Mouse (Mus musculus) megakaryocyte progenitor cell, adult 5-6 weeks (primary cell): Measurements from ENCODE around the gene Aff3. TPM values are rescaled to one million over a fixed set of nuclear protein-coding genes. Genes with fewer than 3 reads are reported as not detected.

Experiments used
- ATAC-seq: replicated peaks from 2 replicates; pipeline ENCODE4 v1.8.0; 2016; ENCODE audit warnings: mild to moderate bottlenecking, moderate TSS enrichment, inconsistent platforms; ENCODE audit not compliant: poor library complexity
- total RNA-seq, 2 experiments: library from RNA; stranded (forward) in 1 of 2; stranded (reverse) in 1 of 2; fragments of 157-497, 149-512 nt in 1 of 2; fragments of 200-1000 nt in 1 of 2; gene quantifications; 2 replicates each; pipeline versions ENCODE4 v1.2.3 to v1.2.4; 2015 to 2017

Aff3 gene
- total RNA-seq, 2 experiments from 2014 or later: 11.8 to 26.9 TPM

DNA sequence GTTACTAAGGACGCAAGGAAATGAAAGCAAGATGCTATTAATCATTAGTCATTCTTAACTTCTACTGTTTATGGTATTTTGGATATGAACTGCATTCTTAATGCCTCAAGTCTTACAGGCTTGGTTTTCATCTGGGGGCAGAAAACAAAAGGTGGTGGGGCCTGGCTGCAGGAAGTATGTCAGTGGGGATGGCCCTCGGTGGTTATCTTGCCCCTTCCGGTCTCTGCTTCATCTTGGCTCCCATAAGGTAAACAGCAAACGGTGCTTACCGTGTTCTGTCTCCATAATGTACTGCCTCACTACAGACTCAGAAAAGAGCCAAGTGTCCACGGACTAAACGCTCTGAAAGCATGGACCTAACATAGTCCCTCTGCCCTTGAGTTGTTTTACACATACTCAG lies 60.1 kb downstream of the Aff3 start:
- no peak for ATAC-seq

DNA sequence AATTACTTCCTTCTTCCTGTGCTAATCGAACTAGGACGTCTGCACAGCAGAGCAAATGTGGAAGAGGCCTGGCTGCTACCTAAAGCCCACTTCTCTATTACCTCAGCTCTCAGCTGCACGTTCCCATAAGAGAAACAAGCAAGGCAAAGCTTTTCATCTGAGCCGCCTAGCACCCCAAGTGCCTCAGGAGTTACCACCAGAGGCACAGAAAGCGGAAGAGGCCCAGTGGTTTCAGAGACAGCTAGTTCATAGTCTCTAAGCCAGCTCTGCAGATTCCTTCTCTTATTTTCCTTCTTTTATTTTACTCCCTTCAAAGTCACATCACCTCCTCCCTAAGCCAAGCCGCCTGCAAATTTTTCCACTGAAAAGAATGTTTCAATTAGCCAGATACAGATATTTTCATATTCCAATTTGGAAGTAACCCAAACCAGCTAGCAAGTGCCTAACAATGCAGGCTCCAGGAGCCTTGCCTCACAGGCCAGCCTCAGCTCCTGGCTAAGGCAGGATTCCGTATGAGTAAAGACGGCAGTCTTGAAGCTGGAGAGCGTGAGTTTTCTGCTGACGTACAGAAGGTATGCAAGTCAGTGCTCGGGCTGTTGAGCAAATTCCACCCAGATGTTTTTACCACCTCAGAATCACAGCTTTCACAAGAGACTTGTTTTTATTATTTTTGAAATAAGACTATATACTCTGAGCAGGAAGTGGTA lies 62.8 kb downstream of the Aff3 start:
- peak; percentile 74 for ATAC-seq

DNA sequence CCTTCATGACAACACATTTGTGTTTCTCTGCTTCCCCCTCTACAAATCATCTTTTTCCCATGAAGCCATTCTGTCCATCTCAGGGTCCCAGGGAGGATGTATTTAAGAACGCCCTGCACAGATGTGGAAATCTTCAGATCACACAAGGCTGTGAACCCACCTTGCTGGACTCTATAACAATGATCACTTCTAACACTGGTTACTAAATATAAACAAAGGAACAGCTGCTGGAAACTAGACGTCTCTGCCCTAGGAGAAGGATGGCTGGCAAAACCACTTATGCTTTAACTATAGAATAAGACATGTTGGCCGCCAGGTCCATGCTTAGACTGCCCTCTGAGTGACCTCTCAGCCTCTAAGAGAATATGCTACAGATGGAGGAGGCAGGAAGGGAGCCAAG lies 69.4 kb downstream of the Aff3 start:
- ATAC-seq: no peak

DNA sequence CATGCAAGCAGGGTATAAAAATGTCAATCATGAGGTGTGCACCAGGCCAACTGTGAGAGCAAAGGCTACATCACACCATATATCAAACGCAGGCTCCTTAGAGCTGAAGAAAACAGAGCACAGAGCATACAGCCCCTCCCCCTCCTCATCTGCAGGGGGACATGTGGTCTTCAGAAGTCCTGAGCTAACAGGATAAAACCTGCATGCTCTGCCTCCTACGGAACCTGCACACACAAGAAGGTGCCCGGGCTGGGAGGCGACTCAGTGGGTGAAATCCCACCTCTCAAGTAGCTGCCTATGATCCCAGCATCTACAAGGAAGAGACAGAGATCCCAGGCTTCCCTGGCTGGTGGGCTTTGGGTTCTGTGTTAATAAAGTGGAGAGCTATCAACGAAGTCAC lies 70.0 kb downstream of the Aff3 start:
- no peak for ATAC-seq

DNA sequence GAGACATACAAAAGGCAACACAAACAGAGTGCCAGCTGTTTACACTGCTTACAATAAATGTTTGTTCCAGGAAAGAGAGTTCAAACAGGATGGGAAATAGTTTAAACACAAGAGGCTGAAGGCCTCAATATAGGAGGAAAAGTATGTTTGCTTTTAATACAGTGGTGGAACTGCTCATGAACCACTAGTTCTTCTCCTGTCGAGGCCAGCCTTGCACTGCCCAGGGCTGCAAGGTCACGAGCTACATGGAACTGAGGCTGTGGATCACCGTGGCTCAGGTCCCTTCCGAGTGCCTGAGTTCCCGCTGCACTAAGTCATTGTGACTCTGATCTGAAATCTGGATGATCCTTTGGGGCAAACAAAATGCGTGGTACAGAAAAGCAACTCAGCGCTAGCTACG lies 73.6 kb downstream of the Aff3 start:
- ATAC-seq: no peak

DNA sequence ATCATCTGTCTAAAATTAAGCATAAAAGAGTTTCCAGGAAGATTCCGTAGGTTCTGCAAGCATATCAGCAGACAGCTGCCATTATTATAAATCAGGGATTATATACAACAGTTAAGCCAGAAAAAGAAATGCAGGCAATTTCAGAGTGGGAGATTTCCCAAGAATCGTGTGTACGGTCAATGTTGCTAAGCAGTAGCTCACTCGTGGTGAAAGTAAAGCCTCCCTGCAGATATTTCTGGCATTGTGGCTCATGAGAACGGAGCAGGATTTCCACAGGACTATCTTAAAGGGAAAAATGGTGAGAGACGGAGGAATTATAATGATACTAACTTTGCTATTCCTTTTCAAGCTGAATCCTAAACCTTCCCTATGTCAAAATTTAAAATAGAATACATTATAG lies 76.0 kb downstream of the Aff3 start:
- no peak for ATAC-seq

DNA sequence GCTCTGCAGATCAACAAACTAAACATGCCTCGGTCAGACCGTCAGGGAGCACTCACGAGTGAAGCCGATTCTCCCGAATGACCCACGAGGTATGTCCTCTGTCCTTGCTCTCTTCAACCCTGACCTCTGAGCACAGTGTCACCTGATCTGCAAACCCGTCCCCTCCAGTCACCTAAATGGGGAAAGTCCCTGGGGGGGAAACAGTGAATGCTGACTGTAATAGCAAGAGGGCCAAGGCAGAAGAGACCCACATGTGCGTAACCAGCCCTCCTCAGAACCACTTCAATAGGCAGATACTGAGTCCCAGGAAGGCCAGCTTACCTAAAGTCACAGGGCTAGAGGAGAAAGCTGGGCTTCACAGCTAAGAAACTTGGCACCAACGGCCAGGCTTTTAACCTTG lies 82.4 kb downstream of the Aff3 start:
- ATAC-seq: no peak

DNA sequence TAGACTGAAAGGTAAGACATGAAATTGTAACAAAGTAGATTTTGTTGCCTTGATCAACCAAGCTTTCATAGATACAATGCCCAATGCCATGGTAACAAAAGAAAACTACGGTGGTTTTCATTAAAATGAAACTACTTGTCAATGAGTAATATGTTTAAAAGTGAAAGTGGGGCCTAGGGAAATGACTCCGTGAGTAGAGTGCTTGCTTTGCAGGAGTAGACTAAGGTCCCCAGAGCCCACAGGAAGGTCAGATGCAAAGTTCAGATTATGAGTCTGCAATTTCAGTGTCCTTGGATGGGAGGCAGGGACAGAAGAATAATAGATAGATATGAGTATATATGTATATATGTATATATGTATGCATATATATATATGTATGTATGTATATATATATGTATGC lies 84.2 kb downstream of the Aff3 start:
- peak; percentile 52 for ATAC-seq

DNA sequence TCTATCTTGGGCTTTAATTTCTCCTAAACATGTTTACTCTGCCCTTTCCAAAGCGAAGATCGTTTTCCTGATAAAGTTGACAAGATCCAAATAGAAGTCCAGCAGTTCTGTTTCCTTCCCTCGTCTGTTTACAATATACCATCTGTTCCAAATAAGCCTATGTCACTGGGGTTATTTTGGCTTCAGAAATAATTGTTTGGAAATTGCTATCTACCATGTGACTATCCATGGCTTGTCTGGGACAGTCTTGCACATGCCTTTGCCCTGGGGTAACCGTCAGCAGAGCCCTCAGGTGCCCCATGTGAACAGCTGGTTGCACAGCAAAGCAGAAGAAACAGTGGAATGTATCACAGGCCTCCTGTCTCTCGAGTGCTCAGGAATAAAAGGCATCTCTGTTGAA lies 86.4 kb downstream of the Aff3 start:
- no peak for ATAC-seq

DNA sequence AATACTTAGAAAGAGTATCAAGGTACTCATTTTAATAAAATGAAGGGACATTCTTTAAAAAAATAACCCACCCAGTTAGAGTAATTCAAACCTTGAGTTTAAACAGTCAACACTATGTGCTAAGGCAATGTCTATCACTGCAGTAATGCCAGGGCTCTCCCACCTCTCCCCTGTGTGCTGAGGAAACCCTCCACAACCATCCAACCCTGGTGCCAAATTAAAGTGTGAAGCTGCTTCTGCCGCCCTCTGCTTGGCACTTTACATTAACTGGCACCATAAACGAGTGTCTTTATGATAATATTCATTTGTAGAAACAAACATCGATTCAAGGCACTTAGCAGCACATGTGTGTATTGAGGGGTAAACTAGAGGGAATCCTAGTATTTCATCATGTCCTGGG lies 97.0 kb downstream of the Aff3 start:
- no peak for ATAC-seq

DNA sequence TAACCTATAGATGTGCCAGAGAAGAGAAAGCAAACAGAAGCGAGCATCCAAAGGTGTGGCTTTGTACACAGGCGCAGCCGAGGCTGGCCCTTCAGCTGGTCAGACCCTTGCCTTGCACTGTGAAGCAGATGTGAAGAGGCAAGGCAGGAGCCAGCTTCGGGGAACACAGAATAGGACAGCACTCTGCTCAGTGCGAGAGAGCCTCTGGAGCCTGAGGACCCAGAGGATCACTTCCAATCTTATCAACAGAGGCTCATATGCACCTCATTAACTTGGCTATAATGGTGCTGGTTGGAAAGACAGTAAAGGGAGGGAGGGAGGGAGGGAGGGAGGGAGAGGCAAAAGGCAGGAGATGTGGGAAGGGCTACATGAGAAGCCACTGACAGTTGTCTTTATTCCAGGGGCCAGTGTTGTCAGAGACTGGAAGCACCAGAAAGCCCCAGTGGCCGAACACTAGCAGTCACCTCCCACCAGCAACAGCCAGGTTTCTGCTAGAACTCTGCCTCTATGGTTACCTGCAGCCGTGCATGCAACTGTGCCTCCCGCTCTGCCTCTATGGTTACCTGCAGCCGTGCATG lies 98.6 kb downstream of the Aff3 start:
- ATAC-seq: no peak

DNA sequence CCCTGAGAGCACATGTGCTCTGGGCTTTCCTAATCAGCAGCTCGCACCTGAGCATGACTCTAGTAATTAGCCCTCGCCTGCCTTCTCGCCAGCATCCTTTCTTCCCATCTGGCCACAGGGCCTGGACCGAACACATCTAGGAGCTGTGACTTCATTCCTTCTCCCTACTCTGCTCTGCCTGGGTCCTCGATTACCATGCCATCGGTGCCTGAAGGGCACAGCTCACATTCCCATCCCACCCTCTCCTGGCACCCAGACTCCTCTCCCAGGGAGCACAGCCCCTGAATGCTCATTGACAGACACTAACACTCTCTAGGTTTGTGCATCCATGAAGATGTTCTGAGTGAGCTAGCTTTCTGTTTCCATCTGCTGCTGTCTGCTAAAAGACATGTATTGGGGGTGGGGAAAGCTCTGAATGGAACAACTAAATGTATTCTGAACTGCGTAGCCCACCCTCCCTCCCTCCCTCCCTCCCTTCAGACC lies 99.4 kb downstream of the Aff3 start:
- ATAC-seq: no peak

DNA sequence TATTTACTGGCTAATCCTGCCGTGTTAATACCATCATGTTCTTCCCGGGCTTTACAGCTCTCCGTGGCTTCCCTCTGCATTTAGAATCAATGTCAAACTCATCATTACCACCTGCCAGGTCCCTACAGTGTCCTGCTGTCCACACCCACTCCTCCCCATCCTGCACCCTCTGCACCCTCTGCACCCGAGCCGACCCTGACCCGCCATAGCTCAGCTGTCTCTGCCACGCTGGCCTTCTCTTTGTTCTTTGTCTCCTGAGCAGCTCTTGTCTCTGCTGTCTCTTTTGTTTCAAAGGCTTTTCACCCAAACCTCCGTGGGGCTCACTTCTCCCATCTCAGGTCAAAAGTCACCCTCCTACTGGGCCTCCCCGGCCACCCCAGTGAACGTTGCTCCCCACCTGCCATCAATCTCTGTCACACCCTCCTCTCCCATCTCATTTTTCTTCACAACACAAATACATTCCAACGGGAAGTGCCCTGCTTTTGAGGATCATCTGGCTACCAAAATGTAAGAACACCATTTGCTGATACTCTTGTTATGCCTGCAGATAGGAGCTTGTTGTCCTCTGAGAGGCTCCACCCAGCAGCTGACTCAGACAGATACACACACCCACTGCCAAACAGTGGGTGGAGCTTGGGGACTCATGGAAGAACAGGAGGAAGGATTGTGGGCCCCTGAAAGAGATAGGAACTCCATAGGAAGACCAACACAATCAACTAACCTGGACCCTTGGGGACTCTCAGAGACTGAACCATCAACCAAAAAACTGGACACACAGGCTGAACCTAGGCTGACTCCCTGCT lies 102.2 kb downstream of the Aff3 start:
- no peak for ATAC-seq

DNA sequence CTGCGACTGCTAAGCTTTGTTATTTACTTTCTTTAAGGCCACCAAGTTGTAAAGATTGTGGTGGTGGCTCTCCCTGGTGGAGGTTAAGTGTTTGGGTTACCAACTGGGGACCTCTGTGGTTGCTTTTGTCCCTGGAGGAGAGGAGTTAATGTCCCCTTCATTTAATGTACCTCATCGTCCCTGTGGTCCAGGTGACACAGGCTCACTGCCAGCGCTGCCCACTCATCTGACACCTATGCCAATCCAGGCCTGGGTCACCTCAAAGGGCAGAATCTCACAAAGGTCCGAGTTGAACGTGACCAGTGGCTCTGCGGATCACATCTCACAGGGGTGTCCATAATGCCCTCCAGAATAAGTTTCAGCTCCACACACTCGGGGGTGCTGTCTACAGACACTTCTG lies 103.4 kb downstream of the Aff3 start:
- no peak for ATAC-seq

DNA sequence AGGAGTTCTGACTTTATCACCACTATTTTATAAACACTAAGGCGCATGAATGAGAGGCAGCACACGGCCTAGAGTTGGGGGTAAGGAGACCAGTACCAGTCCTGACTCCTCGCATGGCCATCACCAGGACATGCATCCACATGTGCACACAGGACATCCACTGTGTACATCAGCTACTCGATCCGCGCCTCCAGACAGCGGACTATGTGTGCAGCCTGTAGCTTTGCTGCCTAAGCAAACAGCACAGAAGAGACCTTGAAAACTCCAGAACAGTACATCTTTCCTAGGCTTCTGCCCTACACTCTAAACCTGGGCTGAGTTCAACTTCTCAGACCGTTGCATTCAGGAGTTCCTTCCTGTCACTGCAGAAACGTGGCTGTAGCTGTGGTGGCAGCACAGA lies 104.1 kb downstream of the Aff3 start:
- no peak for ATAC-seq

DNA sequence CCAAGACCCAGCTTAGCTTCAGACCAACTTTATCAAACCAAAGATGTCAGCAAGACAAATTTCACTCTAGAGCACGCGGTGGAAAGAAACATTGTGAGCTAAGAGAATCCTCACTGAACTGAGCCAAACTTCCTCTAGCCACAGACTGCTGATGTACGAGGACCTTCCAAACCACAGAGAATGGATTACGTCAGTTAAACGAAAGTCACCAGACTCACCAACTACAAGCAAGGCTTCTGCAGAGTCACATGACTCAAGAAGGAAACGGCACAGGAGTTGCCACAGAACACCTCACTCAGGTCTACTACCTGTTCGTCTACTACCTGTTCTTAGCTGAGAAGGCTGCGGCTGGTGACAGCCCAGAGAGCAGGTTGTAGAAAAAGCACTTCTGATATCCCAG lies 107.1 kb downstream of the Aff3 start:
- ATAC-seq: peak; percentile 89

DNA sequence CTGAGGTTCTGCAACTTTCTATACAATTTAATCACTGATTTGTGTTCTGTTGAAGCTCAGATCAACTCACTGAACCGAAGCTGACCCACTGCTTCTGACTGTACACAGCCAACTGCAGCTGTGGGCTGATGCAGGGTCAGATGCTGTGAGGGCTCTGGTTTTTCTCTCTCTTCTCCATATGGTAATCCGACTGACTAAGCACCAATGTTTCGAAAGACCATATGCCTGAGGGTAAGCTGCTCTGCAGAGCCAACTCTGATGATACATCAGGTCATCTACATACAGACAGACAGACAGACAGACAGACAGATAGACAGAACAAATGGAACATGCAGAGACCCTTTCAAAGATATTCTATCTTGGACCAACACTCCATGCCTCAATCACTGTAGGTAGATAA lies 110.2 kb downstream of the Aff3 start:
- ATAC-seq: no peak

DNA sequence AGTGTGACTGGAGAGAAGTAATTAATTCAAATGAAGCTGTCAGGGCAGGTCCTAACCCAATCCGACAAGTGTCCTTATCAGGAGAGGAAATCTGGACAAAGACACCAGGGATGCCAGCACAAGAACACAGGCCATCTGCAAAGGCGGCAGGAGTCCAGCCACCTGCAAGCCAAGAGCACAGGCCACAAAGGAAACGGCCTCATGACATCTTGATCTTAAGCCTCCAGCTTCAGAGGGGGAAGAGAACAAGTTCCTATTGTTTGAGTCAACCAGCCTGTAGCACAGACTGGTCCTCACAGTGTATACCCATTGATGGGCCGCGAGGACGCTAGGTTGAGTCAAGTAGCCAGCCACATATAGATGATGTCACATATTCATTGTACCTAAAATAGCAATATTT lies 111.7 kb downstream of the Aff3 start:
- no peak for ATAC-seq

DNA sequence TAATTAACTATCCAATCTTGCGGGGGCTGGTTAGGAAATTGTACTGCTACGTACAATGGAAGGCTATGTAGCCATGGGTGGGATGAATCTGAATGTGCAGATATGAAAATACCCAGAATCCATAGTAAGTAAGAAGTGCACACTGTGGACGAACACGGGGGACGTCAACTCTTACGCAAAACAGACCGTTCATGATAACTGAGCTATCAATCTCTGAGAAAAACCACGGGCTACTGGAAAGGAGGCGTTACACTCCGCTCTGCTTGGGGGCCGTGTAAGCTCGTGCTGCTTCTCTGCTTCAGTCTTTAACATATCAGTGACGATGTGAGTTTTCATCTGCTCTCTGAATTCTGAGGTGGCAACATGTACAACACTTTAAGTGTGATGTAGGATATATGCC lies 114.2 kb downstream of the Aff3 start:
- ATAC-seq: peak; percentile 73

DNA sequence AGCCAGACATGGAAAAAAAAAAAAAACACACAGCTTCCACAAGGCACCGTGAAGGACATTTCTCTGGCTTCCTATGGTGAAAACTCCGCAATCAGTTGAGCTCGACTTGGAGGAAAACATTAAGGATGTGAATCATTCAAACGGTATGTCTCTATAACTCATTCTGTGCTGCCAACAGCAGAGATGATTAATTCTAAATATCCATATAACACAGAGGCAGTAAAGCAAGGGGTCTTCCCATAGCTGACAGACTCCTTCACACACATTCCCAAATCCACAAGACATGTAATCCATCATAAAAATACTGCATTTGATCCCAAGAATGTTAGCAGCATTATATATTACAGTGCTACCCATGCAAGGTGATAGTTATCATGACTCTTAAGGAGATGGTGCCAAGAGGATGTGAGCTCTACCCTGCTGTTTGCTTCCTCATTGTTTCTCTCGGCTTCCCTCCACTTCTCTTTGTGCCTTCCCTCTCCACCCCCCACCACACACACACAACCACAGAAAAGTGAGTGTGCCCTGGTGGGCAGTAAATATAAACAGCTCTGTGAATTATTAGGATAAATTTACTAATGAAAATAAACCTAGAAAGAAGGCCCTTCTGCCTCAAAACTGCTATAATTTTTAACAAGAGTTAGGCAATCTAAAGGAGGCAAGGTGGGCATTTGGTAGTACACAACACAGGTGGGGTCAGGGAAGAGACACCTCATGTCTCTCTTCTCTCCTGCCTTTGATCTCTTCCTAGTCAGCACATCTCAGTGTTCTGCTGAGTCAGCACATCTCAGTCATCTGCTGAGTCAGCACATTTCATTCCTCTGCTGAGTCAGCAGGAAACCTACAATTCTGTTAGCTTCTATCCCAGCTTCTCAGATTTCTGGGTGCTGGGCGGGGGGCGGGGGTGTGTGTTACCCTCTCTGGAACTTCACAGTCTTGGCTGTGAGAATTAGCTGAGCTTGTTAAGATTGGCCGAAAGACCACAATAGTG lies 115.8 kb downstream of the Aff3 start:
- ATAC-seq: no peak

DNA sequence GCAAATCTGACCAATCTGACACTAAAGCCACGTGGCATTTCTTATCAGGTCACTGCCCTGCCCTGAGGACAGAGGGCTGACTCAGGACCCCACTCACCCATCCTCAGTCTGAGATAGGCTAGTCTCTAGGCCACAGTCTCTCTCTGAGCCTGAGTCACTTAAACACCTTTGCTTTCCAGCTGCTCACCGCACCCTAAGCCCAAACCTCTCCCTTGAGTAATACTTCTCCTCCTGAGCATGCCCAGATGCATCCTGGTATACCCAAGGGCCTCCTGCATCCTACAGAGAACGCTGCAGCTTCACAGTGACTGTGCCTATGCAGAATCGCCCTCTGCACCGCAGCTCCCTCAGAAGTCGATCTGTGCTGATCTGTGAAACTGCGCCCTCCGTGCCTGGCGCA lies 117.1 kb downstream of the Aff3 start:
- no peak for ATAC-seq
